Mouse (Mus musculus) stomach, embryonic 16.5 days (tissue): ENCODE measurements around the gene Serping1. TPM values are rescaled to one million over a fixed set of nuclear protein-coding genes. Genes with fewer than 3 reads are reported as not detected.
"Not testable (repeated sequence)": the region's sequence is repeated elsewhere in the genome, so short reads cannot be mapped to it uniquely, and the experiment has no call there.

ENCODE experiments used
- ATAC-seq: fragments of 200-750 bp; cut with Nextera tagmentation; 2 replicates; pipeline ENCODE4 v1.8.0; 2017; ENCODE audit warnings: moderate number of reproducible peaks, moderate TSS enrichment; ENCODE audit not compliant: insufficient read depth, low FRiP score
- H3K27ac ChIP-seq: fragments of 300-500 bp; sonication (generic); 2 replicates; pipeline ENCODE4 v1.5.1; 2014; ENCODE audit warnings: low read length
- H3K27me3 ChIP-seq: fragments of 300-500 bp; sonication (generic); 2 replicates; pipeline ENCODE4 v1.6.1; 2014; ENCODE audit warnings: low read length, control low read depth, mixed read lengths; ENCODE audit not compliant: control insufficient read depth, insufficient read depth
- H3K36me3 ChIP-seq: fragments of 300-500 bp; sonication (generic); 2 replicates; pipeline ENCODE4 v1.6.1; 2014; ENCODE audit warnings: low read length; ENCODE audit not compliant: control insufficient read depth, insufficient read depth
- H3K4me1 ChIP-seq: fragments of 300-500 bp; sonication (generic); 2 replicates; pipeline ENCODE4 v1.6.1; 2014; ENCODE audit warnings: low read length, control low read depth, mixed read lengths; ENCODE audit not compliant: control insufficient read depth, insufficient read depth
- H3K4me2 ChIP-seq: fragments of 300-500 bp; sonication (generic); 2 replicates; pipeline ENCODE4 v1.6.1; 2014; ENCODE audit warnings: low read depth, low read length, mixed read lengths
- H3K4me3 ChIP-seq: fragments of 300-500 bp; sonication (generic); replicated peaks from 2 replicates; pipeline ENCODE4 v1.5.1; 2014; ENCODE audit warnings: mild to moderate bottlenecking, low read length
- H3K9ac ChIP-seq: fragments of 300-500 bp; sonication (generic); 2 replicates; pipeline ENCODE4 v1.6.1; 2014; ENCODE audit warnings: low read length
- H3K9me3 ChIP-seq: fragments of 300-500 bp; sonication (generic); replicated peaks from 2 replicates; pipeline ENCODE4 v1.6.1; 2016; ENCODE audit warnings: low read length, control low read depth; ENCODE audit not compliant: control insufficient read depth
- WGBS: fragments of 180-500 bp; shearing (Covaris S2); extraction: QIAGEN DNeasy Blood & Tissue Kit; methylation state at CpG from one replicate; pipeline ENCODE4 v1.1.7; 2014; 5-methylcytosine and 5-hydroxymethylcytosine counted together
- polyA plus RNA-seq: library from polyadenylated mRNA; unstranded; fragments of >200 nt; fragmentation: Nextera tagmentation; extraction: Ambion mirVana; gene quantifications from 2 replicates; pipeline ENCODE4 v1.2.1, GENCODE M21; 2015

The Serping1 gene
- polyA plus RNA-seq, 1 experiment from 2014 or later, result 98.2 TPM

DNA sequence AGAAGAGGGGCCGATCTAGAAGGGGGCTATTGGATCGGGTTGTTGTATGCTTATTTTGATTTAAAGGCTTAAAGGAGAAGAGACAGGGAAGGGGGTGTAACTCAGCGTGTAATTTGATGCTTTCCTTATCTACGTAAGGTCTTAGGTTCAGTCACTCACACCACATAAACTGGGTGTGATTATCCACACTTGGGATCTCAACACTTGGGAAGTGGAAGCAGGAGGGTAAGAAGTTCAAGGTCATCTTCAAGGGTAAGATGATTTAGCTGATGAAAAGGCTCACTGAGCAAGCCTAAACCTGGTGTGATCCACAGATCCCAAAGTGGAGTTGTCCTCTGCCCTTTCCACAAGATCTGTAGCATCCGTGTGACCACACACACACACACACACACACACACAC, 31.3 kb upstream of the Serping1 start:
- no peak for ATAC-seq
- Histone ChIP-seq H3K4me3 (no peak overlapping the region), H3K36me3 (no peaks in the 10 kb centered on the region), H3K4me1 (peaks cover 3% of the 10 kb centered on the region; the same call in 1 of the 2 replicates), H3K9ac (no peak overlapping the region), H3K4me2 (no peak overlapping the region), H3K27ac (no peak overlapping the region), H3K9me3 (no peaks in the 10 kb centered on the region), H3K27me3 (no peaks in the 10 kb centered on the region)
- WGBS, result 50% methylated on average over 5 of the region's 5 CpGs

DNA sequence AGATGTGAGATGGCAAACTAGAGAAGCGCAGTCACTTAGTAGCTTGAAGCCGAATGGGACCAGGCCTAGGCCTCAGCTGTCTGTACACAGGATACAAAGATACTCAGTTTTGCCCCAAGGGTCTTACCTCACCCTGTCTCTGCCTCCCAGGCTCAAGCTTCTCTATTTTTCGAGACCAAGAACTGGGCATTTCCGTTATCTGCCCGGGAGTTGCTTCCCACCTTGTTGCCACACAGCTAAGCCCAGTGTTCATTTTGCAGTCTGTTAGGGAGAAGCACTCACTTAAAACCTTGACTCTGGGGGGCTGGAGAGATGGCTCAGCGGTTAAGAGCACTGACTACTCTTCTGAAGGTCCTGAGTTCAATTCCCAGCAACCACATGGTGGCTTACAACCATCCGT, 28.7 kb upstream of the Serping1 start:
- ATAC-seq, result no peak
- H3K36me3 ChIP-seq, result no peaks in the 10 kb centered on the region
- no peaks in the 10 kb centered on the region for H3K9me3 ChIP-seq
- peaks cover 4% of the 10 kb centered on the region; the same call in 1 of the 2 replicates for H3K4me1 ChIP-seq
- 87% methylated on average over 7 of the region's 7 CpGs for WGBS
- H3K4me3 ChIP-seq, result no peak overlapping the region
- H3K27me3 ChIP-seq, result no peaks in the 10 kb centered on the region
- no peak overlapping the region for H3K9ac ChIP-seq
- no peak overlapping the region for H3K4me2 ChIP-seq
- no peak overlapping the region for H3K27ac ChIP-seq

- ATAC-seq, H3K27me3 ChIP-seq, H3K9ac ChIP-seq, H3K4me1 ChIP-seq, H3K27ac ChIP-seq, H3K4me3 ChIP-seq, H3K9me3 ChIP-seq, H3K36me3 ChIP-seq, H3K4me2 ChIP-seq: not testable (repeated sequence)
- WGBS, result 70% methylated on average over 5 of the region's 5 CpGs
These were observed 26.0 kb upstream of the Serping1 start for GRCm38 (mm10) chr2:84801223-84801622.

GRCm38 (mm10) chr2:84800304-84800703, 25.1 kb upstream of the Serping1 start:
- ATAC-seq, result no peak
- 75% methylated on average over 4 of the region's 4 CpGs for WGBS

DNA sequence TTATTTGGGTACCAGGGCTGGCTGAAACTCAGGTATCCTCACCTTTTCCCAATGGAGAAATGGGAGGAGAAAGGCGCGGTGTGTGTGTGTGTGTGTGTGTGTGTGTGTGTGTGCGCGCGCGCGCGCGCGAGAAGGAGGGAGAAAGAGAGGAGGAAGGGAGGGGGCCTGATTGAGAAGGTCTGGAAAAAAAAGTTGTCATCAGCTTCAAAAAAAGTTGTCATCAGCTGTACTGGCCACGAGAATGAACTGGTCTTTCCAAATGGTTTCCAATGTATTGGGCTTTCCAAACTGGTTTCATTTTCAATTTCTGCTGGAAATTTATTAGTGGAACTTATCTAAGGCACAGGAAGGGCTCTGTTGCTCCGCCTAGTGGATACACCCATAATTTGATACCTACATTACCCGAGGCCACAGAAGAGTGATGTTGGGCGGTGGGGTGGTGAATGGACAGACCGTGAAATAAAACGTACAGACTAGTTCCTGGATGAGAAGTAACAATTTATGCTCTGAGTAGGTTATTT, 23.9 kb upstream of the Serping1 start:
- Histone ChIP-seq H3K4me1 (peaks cover 4% of the 10 kb centered on the region; the same call in 1 of the 2 replicates), H3K4me3 (peak overlapping the region; percentile 52), H3K36me3 (no peaks in the 10 kb centered on the region), H3K9me3 (peaks cover 3% of the 10 kb centered on the region; the same call in 1 of the 2 replicates), H3K9ac (peak overlapping the region; percentile 77), H3K27ac (peak overlapping the region; percentile 66), H3K27me3 (no peaks in the 10 kb centered on the region), H3K4me2 (peak overlapping the region; percentile 80)
- WGBS, result under 1% methylated on average over 16 of the region's 16 CpGs
- ATAC-seq, result peak; percentile 75; the same call in 1 of the 2 replicates

More at GRCm38 (mm10) chr2:84800304-84800703, 25.1 kb upstream of the Serping1 start:
- no peaks in the 10 kb centered on the region; the same call in 1 of the 2 replicates for H3K9me3 ChIP-seq
- H3K9ac ChIP-seq, result no peak overlapping the region
- H3K4me3 ChIP-seq, result no peak overlapping the region
- H3K4me1 ChIP-seq, result peaks cover 4% of the 10 kb centered on the region; the same call in 1 of the 2 replicates
- H3K36me3 ChIP-seq, result no peaks in the 10 kb centered on the region
- no peaks in the 10 kb centered on the region for H3K27me3 ChIP-seq
- H3K27ac ChIP-seq, result no peak overlapping the region
- H3K4me2 ChIP-seq, result no peak overlapping the region

GRCm38 (mm10) chr2:84798493-84798921, 23.3 kb upstream of the Serping1 start, which contains the start of gene Ube2l6:
Ube2l6 (plus strand) TSS chr2:84798828.
- Histone ChIP-seq H3K27me3 (no peaks in the 10 kb centered on the region), H3K9ac (peak within 1 kb of the TSS; percentile 77), H3K4me3 (peak within 1 kb of the TSS; percentile 52), H3K4me2 (peak within 1 kb of the TSS; percentile 80), H3K36me3 (no peaks in the 10 kb centered on the region), H3K27ac (peak within 1 kb of the TSS; percentile 66), H3K9me3 (peaks cover 3% of the 10 kb centered on the region; the same call in 1 of the 2 replicates), H3K4me1 (peaks cover 4% of the 10 kb centered on the region; the same call in 1 of the 2 replicates)
- peak; percentile 89 for ATAC-seq
- WGBS, result under 1% methylated on average over 21 of the region's 21 CpGs

GRCm38 (mm10) chr2:84797833-84798492, 22.7 kb upstream of the Serping1 start:
- peaks cover 3% of the 10 kb centered on the region; the same call in 1 of the 2 replicates for H3K9me3 ChIP-seq
- H3K27ac ChIP-seq, result peak overlapping the region; percentile 66
- peak; percentile 63; the same call in 1 of the 2 replicates for ATAC-seq
- H3K4me2 ChIP-seq, result peak overlapping the region; percentile 80
- H3K4me1 ChIP-seq, result peaks cover 4% of the 10 kb centered on the region; the same call in 1 of the 2 replicates
- peak overlapping the region; percentile 77 for H3K9ac ChIP-seq
- H3K4me3 ChIP-seq, result peak overlapping the region; percentile 52
- H3K36me3 ChIP-seq, result no peaks in the 10 kb centered on the region
- 11% methylated on average over 13 of the region's 13 CpGs for WGBS
- no peaks in the 10 kb centered on the region for H3K27me3 ChIP-seq

- Histone ChIP-seq H3K27me3 (no peaks in the 10 kb centered on the region), H3K36me3 (no peaks in the 10 kb centered on the region), H3K4me1 (no peaks in the 10 kb centered on the region), H3K9ac (no peak overlapping the region), H3K9me3 (peaks cover 3% of the 10 kb centered on the region; the same call in 1 of the 2 replicates), H3K27ac (no peak overlapping the region), H3K4me2 (no peak overlapping the region), H3K4me3 (no peak overlapping the region)
- 81% methylated on average over 3 of the region's 3 CpGs for WGBS
- ATAC-seq, result no peak
These were observed 18.6 kb upstream of the Serping1 start for GRCm38 (mm10) chr2:84793871-84794270.

GRCm38 (mm10) chr2:84793154-84793553, 17.9 kb upstream of the Serping1 start:
- H3K4me3 ChIP-seq, result no peak overlapping the region
- H3K9me3 ChIP-seq, result peaks cover 3% of the 10 kb centered on the region; the same call in 1 of the 2 replicates
- 84% methylated on average over 3 of the region's 3 CpGs for WGBS
- H3K36me3 ChIP-seq, result no peaks in the 10 kb centered on the region
- no peak overlapping the region for H3K27ac ChIP-seq
- no peak overlapping the region for H3K4me2 ChIP-seq
- H3K27me3 ChIP-seq, result no peaks in the 10 kb centered on the region
- H3K4me1 ChIP-seq, result no peaks in the 10 kb centered on the region
- no peak for ATAC-seq
- no peak overlapping the region for H3K9ac ChIP-seq
